Mouse (Mus musculus): Measurements from ENCODE around the gene Zc3h4.

Gene Zc3h4

GRCm38 (mm10) chr7:16441241-16441640 is 40.5 kb downstream of the Zc3h4 start:
- no peak for DNase-seq

DNA sequence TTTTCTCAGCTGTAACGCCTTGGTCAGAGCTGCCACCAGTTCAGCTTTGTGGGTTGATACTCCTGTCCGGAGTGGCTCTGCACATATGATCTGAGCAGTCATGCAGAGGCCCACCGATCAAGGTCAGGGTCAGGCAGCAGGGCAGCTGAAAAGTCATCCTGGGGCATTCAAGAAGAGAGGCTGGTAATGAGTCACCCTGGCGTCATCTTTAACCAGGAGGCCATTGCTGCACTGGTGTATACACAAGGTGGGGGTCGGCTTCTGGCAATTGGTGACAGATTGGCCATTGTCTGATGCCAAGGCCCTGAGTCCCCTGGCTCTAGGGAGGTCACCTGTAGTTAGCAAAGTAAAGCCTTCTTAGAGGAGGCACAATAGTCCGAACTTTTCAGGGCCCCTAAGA is 50.9 kb downstream of the Zc3h4 start:
- no peak for DNase-seq

- DNase-seq, result peak; percentile 94
These were observed 51.9 kb downstream of the Zc3h4 start, which contains the start of gene Tmem160 for GRCm38 (mm10) chr7:16452587-16453073. Gene Tmem160 (plus strand): TSS chr7:16452779.

DNA sequence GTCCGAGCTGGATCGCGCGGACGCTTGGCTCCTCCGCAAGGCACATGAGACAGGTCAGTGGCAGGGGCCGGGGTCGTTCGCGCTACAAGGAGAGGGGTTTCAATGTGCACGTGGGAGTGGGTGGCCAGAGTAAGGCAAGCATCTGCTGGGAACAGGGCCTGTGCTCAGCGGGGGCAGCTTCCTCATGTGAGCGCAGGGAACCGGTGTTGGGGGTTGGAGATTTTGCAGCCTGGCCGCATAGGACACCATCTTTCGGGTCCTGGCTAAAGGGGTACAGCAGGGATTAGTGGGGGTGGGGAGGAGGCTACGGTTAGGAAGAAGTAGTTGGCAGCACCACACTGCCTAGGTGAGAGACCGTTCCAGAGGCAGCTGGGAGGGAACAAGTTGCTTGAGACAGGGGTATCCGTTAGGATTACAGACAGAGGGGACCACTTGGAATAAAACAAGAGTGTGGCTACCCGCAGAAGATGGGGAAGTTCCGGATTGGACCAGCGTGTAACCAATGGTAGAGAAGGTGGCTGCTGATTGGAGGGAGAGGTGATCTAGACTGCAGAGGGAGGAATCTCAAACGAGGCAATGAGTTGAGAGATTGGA is 52.5 kb downstream of the Zc3h4 start:
- DNase-seq, result peak; percentile 52

- DNase-seq, result no peak
These were observed 54.3 kb downstream of the Zc3h4 start for GRCm38 (mm10) chr7:16455016-16455415.

GRCm38 (mm10) chr7:16456289-16456688 is 55.6 kb downstream of the Zc3h4 start:
- no peak for DNase-seq

DNA sequence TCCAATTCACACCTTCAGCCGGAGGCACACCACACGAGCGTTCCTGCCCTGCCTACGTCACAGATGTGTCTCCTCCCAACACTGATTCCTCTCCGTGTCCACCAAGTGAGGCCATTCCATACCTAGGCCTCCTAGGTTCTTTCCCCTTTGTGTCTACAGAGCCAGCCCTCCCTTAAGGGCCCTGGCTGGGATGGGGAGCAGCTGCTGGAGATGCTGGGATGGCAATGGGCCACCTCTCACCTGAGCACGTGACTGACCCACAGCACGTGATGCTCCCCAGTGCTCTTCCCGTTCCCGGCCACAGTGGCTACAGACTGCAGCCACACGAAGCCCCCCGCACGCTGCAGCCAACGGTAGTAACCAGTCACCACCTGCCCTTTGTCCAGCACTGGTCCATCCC is 59.9 kb downstream of the Zc3h4 start:
- no peak for DNase-seq

- DNase-seq, result no peak
These were observed 60.4 kb downstream of the Zc3h4 start for GRCm38 (mm10) chr7:16461151-16461550.

DNA sequence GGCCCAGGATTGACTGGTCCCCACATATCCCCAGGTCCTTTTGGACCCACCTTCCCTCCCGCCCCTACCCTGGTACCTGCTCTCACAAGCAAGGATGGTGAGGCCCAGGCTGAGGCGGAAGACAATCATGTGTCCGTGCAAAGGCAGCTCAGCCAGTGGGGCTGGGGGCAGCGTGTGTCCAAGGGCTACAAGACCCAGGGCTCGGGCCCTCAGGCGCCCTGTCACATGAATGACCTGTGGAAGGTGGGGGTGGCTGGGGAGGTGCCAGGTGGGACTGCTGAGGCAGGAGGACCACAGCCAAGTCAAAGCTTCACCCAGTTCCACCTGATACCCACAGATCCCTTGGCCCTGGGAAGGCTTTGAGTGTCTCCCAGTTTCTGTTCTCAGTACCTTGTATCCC is 61.0 kb downstream of the Zc3h4 start:
- DNase-seq, result no peak

DNA sequence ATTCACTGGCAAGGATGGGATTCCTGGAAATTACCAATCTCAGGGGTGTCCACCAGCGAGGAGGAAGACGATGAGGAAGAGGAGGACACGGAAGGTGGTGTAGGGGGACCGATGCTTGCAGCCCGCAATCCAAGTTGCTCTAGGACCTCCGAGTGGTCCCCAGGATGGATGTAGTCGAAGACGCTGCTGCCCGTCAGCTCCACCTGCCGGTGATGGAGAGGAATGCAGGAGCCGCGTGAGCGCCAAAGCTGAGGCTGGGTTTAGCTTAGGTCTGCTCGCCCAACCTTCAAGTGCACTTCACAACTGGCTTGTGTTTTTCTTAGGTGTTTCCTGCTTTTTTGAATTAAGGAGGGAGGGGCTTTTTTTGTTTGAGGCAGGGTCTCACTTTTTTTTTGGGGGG is 62.5 kb downstream of the Zc3h4 start:
- DNase-seq, result peak; percentile 85

DNA sequence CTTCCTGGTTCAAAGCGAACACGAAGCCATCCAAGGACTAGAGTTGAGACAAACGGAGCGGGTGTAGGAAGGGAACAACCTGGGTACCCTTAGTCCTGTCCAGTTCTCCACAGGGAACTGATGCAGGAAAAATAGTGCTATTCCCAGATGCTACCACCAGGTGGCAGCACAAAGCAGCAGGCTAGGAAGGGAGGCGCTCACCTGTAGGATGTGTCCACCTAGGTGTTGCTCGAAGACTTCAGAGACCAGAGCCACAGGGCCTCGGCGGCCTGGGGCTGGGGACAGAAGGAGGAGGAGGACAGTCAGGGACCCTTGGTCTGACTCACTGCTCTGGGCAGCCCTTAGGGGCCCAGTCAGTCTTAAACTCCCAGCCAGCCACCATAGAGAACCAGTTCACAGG is 64.5 kb downstream of the Zc3h4 start:
- peak; percentile 74 for DNase-seq

DNA sequence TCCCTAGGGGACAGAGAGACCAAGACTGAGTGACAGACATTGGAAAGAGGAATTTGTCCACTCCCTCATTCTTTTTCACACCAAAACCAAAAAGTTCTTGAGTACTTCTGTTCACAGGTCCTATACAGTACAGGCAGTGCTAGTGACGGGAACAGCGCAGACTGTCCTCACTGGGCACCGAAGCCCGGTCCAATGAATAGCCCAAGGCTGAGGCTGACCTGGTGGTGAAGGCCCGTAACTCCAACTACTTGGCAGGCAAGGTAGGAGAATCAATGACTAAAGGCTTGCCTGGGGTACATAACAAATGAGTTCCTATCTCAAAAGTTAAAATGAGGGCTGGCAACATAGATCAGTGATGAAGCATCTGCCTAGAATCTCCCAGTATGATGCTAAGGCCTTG is 64.9 kb downstream of the Zc3h4 start:
- no peak for DNase-seq

DNA sequence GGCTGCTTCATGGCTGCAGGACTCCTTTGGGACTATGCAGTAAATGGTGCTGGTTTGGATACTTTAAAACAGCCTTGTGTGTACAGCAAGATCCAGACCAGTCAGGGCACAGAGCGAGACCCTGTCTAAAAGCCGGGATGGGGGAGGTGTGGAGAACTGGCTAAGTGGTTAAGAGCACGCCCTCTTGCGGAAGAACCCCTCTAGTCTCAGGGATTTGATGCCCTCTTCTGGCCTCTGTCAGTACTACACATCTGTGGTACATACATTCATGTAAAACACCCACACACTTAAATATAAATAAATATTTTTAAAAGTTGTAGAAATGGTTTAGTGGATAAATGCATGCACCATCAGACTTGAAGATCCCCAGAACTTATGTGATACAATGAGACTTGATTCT is 65.9 kb downstream of the Zc3h4 start:
- no peak for DNase-seq

DNA sequence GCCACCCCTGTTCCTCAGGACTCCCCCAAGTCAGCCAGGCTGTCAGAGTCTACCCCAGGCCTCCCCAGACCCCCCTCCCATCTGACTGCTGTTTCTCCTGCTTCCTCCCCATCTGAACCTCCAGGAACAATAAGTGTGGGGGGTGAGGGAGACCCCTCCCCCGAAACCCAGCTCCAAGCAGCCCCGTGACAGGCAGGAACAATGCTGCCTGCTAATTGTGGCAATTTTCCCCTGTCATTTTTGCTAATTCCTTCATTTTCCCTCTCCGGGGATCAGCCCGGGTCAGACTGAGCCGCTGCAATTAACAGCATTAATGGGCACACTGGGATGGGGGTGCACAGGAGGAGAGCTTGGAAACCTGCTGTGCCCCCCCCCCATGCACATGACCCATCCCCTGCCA is 67.4 kb downstream of the Zc3h4 start:
- DNase-seq, result no peak

DNA sequence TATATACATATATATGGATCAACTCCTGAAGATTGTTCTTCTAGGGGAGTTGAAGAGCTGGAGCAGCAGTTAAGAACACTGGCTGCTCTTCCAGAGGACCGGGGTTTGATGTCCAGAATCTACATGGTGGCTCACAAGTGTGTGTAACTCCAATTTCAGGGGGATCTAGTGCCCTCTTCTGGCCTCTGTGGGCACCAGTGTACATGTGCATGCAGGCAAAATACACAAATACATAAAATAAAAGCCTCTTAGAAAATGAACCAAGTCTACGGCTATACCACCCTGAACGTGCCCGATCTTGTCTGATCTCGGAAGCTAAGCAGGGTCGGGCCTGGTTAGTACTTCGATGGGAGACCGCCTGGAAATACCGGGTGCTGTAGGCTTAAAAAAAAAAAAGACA is 70.8 kb downstream of the Zc3h4 start:
- no peak for DNase-seq

DNA sequence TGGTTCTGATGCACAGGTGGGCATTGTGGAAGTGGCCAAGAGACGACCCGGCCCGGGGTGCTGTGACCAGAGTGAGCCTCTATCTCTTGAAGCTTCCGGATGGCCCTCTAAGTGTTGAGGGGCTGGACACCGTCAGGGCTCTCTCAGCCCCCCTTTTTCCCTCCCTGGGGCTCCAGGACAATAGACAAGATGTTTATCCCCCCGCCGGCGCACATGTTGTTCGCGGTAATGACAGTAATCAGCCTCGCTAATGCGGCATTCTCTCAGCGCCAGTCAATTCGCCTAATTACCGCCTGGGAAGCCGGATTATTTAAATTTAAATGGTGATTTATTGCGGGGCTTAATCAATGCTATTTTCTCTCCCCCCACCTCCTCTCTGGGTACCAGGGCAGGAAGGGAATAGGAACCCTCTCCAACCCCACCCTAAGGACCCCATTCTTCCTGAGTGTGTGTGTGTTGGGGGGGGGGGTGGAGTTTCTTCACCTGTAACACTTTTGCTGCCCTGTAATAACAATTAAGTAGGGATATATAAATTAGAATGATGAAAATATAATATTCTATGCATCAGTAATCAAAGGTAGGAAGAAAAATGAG is 71.5 kb downstream of the Zc3h4 start:
- no peak for DNase-seq

DNA sequence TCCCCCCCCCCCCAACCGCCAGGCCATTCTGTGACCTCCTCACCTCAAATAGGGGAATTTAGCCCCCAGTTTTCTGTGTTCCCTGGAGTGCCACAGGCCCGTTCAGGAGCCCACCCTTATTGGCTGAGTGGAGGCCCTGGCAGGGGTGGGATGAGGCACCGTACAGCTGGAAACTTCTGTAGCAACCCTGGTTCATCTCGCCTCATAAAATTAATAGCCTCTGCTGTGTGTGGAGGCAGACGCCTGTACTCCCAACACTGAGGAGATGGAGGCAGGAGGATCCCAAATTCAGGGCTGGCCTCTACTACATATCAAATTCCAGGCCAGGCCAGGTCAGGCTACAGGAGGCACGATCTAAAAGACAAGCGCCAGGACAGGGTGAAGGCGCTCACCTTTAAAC is 73.1 kb downstream of the Zc3h4 start:
- no peak for DNase-seq

- no peak for DNase-seq
These were observed 73.7 kb downstream of the Zc3h4 start for GRCm38 (mm10) chr7:16474445-16474844.

DNA sequence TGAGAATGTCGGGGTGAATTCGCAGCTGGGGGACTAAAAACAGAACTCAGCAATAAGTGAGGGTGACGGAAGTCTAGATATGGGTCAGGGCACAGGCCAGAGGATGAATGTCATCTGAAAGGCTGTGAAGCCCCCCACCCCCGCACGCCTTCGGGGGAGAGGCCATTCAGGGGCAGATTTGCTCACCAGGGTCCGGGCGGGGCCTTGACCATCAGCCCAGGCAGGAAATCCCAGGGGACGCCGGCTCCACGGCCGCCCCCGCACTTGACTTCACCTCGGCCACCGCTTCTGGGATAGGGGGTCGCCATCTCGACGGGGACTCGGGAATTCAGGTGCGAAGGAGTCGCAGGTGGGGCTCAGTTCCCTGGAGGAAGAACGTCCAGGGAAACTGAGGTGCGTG is 74.6 kb downstream of the Zc3h4 start:
- no peak for DNase-seq

DNA sequence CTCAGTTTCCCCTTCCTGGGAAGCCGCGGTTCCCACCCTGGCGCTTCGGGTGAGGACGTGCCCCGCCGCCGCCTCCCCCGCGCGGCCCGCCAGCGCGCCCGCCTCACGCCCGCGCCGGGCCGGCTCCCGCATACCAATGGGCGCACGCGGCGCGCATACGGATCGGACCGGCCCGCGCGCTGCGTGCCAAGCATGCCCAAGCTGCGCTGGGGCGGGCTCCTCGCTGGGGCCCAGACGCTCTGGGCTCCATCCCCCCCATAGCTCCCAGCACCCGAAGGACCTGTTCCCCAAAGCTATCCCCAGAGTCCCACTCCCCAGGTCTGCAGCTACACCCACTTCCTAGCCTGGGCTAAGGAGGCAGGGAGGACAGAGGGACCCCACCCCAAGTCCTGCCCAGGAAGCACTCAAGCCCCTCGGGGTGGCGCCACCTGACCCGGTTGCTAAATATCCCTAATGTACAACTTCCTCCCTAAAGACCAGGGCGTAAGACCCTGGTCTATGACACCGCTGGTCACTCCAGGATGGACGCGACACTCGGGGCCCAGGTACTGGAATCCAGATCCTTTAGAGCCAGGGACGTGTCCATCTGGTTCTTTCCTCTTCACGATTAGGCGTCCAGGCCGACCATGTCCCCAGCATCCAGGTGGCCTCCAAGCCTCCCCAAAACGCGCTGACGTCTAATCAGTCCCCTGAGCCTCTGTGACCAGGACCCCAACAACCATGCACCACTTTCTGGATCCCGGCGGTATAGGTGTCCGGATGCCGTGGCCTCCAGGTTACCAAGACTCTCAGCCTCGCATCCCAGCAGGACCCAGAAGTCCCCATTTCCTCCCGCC is 75.3 kb downstream of the Zc3h4 start:
- no peak for DNase-seq

DNA sequence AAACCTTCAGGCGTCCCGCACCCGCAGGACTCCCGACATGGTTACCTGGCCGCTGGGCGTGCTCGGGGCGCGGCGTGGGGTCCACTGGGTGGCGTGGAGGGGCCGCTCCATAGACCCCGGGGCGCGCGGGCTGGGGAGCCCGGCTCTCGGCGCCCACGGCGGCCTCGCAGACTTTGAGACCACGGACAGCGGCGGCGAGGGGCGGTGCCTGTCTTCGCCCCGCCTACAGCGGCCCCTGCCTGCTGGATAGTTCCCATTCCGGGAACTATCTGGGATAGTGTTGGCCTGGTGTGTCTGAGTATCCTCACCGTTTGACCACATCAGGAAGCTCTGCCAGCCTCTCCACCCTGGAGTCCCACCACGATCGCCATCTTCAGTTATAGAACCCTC is 75.9 kb downstream of the Zc3h4 start:
- DNase-seq, result peak; percentile 38

DNA sequence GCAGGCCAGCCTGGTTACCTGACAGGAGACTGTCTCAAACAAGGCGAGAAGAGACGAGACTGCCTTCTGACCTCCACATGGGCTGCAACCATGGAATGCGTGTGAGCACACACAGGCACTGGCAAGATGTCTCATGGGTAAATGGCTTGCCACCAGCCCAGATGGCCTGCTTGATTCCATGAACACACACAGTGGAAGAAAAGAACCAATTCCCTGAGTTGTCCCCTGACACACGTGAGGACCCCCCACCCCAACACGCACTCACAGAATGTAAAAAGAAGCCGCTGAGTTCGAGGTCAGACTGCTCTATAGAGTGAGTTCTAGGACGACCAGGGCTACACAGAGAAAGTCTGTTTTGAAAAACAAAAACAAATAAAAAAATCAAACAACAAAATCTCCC is 76.9 kb downstream of the Zc3h4 start, which contains the start of gene Npas1:
TSS of gene Npas1 (minus strand) at position 101 of the 400 bp plus-strand sequence.
- DNase-seq, result no peak

Measured in kidney, postnatal 14 days (tissue).